Comparison of ENCODE assay signal across 22 mouse cellular contexts in the genomic region with DNA sequence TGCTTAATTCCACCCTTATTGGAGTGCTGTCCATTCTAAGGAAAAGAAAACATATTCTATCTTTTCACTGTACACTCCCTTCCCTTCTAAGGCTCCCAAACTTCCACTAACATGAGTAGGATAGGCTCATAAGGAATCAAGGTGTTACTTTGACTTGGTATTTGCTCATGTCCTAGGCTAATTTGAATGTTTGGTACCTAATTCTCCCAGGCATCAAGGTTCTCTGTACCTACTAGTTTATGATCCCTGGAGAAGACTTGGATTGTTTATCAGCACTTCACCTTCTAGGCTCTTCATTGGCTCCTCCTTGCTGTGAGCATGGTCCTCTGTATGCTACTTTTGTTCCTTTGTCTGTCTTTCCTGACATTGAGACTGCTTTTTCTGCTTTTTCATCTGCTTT. TPM values are rescaled to one million over a fixed set of nuclear protein-coding genes. Genes with fewer than 3 reads are reported as not detected.
"Had no signal": no experiment of that assay in that cellular context is flagged by ENCODE, and none has a peak within 500 bp of the region (broad histone marks: within the 10 kb centered on the region; RNA-seq: fewer than 3 reads in every experiment).

A gene (plus strand): TSS at position 301 of the 400 bp plus-strand sequence.

- DNase-seq: left cerebral cortex, postnatal 4 days; liver; liver, embryonic 13.5 days; liver, postnatal 0 days; lung, adult 18-20 months; lung, adult 2 months; lung, embryonic 14.5 days; lung, postnatal 10 days; lung, postnatal 14 days; lung, postnatal 36 days; lung, postnatal 4 days; midbrain, embryonic 14.5 days had no signal

RNA-seq across cellular contexts. Expression of the gene that starts here (rescaled TPM):
- total RNA-seq: left cerebral cortex, adult 8-10 months; left cerebral cortex, postnatal 10 days; left cerebral cortex, postnatal 14 days; left cerebral cortex, postnatal 25 days; left cerebral cortex, postnatal 4 days; liver, adult 2 months; megakaryocyte progenitor cell, adult 5-6 weeks; megakaryocyte, adult 5-6 weeks; megakaryocyte-erythroid progenitor cell, adult 5-6 weeks; midbrain, postnatal 0 days; monocyte, adult 5-6 weeks had no signal
